Mouse (Mus musculus) testis, adult 2 months (tissue): ENCODE data around the gene Ppp2r3a. TPM values are rescaled to one million over a fixed set of nuclear protein-coding genes. Genes with fewer than 3 reads are reported as not detected.

Source experiments
- H3K27ac ChIP-seq: fragments of 200-500 bp; 2 replicates; pipeline ENCODE4 v1.5.1; 2012; ENCODE audit warnings: low read depth, low read length; ENCODE audit not compliant: control insufficient read depth, insufficient read depth
- H3K27me3 ChIP-seq: fragments of 200-500 bp; 2 replicates; pipeline ENCODE4 v1.6.1; 2012; ENCODE audit warnings: mild to moderate bottlenecking, low read length, moderate library complexity; ENCODE audit not compliant: control insufficient read depth, insufficient read depth
- H3K36me3 ChIP-seq: fragments of 200-500 bp; 2 replicates; pipeline ENCODE4 v1.6.1; 2012; ENCODE audit warnings: mild to moderate bottlenecking, low read length; ENCODE audit not compliant: control insufficient read depth, insufficient read depth
- H3K4me1 ChIP-seq: fragments of 200-500 bp; 2 replicates; pipeline ENCODE4 v1.6.1; 2012; ENCODE audit warnings: low read length; ENCODE audit not compliant: control insufficient read depth, insufficient read depth
- H3K4me3 ChIP-seq: fragments of 200-500 bp; 2 replicates; pipeline ENCODE4 v1.5.1; 2012; ENCODE audit warnings: low read depth, mild to moderate bottlenecking, low read length, moderate library complexity, mixed read lengths; ENCODE audit not compliant: control insufficient read depth
- CTCF ChIP-seq: fragments of 200-500 bp; IDR thresholded peaks from 2 replicates; pipeline ENCODE4 v1.5.1; 2012; ENCODE audit warnings: low read depth, mild to moderate bottlenecking, inconsistent platforms, low read length, moderate library complexity; ENCODE audit not compliant: control insufficient read depth, insufficient read depth, insufficient replicate concordance
- POLR2A ChIP-seq: fragments of 200-500 bp; IDR thresholded peaks from 2 replicates; pipeline ENCODE4 v1.6.1; 2012; ENCODE audit warnings: low read depth, mild to moderate bottlenecking, inconsistent platforms, low read length, moderate library complexity; ENCODE audit not compliant: control insufficient read depth
- polyA plus RNA-seq: library from polyadenylated mRNA; depleted of rRNA; stranded (reverse); fragments of >200 nt; gene quantifications from 2 replicates; pipeline ENCODE4 v1.2.3, GENCODE M21; 2012

Ppp2r3a gene
- polyA plus RNA-seq, 1 experiment: 3.5 TPM

- Histone ChIP-seq H3K36me3 (peaks cover 8% of the 10 kb centered on the region), H3K4me1 (peaks cover 8% of the 10 kb centered on the region), H3K27ac (peak overlapping the region; percentile 52; the same call in 1 of the 2 replicates), H3K27me3 (no peaks in the 10 kb centered on the region), H3K4me3 (peak overlapping the region; percentile 99)
- no peak for TF ChIP-seq CTCF
- TF ChIP-seq POLR2A: no peak
Observed at GRCm38 (mm10) chr9:101075694-101076093, 175.9 kb downstream of the Ppp2r3a start.

DNA sequence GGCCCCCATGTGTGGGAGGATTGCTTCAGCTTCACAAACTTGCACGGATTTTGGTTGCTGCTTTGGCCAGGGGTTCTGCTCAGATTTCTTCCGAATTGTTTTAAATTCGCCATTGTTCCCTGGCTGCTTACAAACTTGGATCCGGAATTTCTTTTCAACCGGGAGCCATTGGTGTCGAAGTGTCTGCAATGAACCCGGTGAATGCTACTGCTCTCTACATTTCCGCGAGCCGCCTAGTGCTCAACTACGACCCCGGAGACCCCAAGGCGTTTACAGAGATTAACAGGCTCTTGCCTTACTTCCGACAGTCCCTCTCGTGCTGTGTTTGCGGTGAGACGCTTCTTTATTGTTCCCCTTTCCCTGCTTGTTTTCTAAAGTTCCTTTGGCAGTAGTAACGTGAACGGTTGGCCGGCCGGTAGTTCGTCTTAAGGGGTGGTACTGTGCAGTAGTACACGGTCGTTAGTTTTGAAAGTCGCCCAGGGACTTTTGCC lies 176.5 kb downstream of the Ppp2r3a start:
- H3K27ac ChIP-seq: peak overlapping the region; percentile 100
- peaks cover 8% of the 10 kb centered on the region for H3K36me3 ChIP-seq
- no peak for TF ChIP-seq CTCF
- TF ChIP-seq POLR2A: no peak
- H3K4me3 ChIP-seq: peak overlapping the region; percentile 99
- H3K4me1 ChIP-seq: peaks cover 10% of the 10 kb centered on the region
- H3K27me3 ChIP-seq: no peaks in the 10 kb centered on the region

- H3K27me3 ChIP-seq: no peaks in the 10 kb centered on the region
- peak overlapping the region; percentile 100 for H3K27ac ChIP-seq
- peak overlapping the region; percentile 99 for H3K4me3 ChIP-seq
- TF ChIP-seq CTCF (no peak), POLR2A (no peak)
- peaks cover 8% of the 10 kb centered on the region for H3K36me3 ChIP-seq
- H3K4me1 ChIP-seq: peaks cover 10% of the 10 kb centered on the region
Observed at GRCm38 (mm10) chr9:101074332-101075021, 177.1 kb downstream of the Ppp2r3a start.

DNA sequence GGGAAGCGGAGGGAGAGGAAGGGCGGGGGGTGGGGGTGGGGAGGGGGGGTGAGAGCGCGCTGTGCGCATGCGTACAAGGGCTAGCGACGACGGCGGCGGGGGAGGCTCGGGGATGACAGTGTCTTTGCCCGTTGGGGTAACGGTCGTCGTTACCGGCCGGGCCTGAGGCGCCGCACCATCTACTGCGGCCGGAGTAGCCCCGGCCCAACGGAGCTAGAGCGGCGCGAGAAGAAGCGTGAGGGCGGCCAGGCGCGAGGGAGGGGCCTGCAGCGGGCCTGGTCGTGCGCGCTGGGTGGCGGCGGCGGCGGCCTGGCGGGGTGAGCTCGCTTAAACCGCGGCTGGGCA lies 177.6 kb downstream of the Ppp2r3a start, which contains the start of gene Msl2:
Gene Msl2 (plus strand): TSS at position 115 of the 345 bp plus-strand sequence.
- TF ChIP-seq CTCF: no peak
- peak; percentile 64; the same call in 1 of the 2 replicates for TF ChIP-seq POLR2A
- Histone ChIP-seq H3K4me1 (peaks cover 10% of the 10 kb centered on the region), H3K4me3 (peak within 1 kb of the TSS; percentile 99), H3K36me3 (peaks cover 8% of the 10 kb centered on the region), H3K27me3 (no peaks in the 10 kb centered on the region), H3K27ac (peak within 1 kb of the TSS; percentile 100)

DNA sequence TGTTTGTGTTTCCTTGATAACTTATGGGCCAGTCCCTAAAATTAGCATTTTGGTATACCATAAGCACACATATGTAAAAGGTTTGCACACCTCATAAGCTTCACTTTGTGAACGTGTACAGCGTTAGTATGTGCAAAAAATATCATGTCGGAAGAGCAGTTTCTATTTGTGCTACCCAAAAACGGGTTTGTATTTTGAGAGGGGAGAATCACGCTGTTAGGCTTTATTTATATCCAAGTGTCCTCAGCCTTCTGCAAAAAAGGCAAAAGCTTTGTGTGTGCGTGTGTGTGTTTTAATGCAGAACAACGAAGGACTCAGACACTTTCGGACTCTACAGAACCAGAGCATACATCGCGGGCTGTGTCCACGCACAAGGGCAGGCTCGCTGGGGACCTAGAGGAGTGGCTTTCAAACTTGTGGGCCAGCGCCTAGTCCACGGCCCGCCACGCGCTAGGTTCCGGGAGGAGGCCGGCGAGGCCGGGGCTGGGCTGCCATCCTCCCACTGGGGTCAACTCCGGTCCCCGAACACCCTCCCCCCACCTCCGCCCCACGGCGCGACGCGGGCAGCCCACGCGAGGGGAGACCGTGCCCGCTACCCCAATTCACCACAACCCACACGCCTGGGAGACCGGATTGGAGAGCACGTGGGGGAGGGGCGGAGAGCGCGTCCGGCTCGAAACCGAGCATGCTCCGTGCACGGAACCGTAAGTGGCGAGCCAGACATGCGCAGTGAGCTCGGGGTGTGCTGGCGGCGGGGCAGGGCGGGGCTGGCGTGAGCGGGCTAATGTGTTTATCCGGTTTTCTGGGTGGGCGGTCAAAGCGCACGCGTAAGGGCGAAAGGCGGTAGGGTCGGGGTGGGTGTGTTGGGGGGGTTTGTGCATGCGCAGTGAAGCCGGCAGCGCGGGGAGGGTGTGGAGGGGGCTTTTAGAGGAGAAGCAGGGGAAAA lies 178.3 kb downstream of the Ppp2r3a start:
- Histone ChIP-seq H3K27me3 (no peaks in the 10 kb centered on the region), H3K4me1 (peaks cover 7% of the 10 kb centered on the region), H3K27ac (peak overlapping the region; percentile 91), H3K36me3 (peaks cover 8% of the 10 kb centered on the region), H3K4me3 (peak overlapping the region; percentile 99)
- TF ChIP-seq POLR2A (peak; percentile 78), CTCF (no peak)

DNA sequence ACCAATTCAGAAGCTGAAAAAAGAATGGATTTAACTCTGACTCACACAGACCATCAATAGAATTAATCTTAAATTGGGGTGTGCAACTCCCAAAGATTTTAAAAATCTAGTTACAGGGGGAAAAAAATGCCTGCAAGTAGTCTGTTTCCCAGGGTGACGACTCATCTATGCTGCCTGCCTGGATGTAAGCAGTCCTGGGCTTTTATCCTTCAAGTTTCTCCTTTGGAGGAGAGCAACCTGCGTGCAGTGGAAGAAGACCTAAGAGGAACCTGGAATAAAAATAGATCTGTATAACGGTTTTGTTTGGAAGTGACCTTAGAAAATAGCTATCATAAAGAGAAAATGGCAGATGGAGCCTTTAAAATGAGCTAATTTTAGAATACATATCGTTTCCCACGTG lies 179.1 kb downstream of the Ppp2r3a start:
- no peak for TF ChIP-seq POLR2A
- no peak for TF ChIP-seq CTCF
- Histone ChIP-seq H3K36me3 (peaks cover 8% of the 10 kb centered on the region), H3K4me1 (peaks cover 7% of the 10 kb centered on the region), H3K27ac (no peak overlapping the region), H3K4me3 (no peak overlapping the region), H3K27me3 (no peaks in the 10 kb centered on the region)

GRCm38 (mm10) chr9:101069781-101070180 lies 181.8 kb downstream of the Ppp2r3a start:
- no peak overlapping the region for H3K4me3 ChIP-seq
- TF ChIP-seq POLR2A: no peak
- TF ChIP-seq CTCF: no peak
- no peak overlapping the region for H3K27ac ChIP-seq
- H3K36me3 ChIP-seq: no peaks in the 10 kb centered on the region
- no peaks in the 10 kb centered on the region for H3K27me3 ChIP-seq
- peaks cover 3% of the 10 kb centered on the region for H3K4me1 ChIP-seq
